Mouse (Mus musculus) C2C12 (cell line): ENCODE data around the gene Prdm1. TPM values are rescaled to one million over a fixed set of nuclear protein-coding genes. Genes with fewer than 3 reads are reported as not detected.

ENCODE experiments used
- H3K27me3 ChIP-seq: one replicate; pipeline ENCODE4 v1.6.1; 2011; ENCODE audit not compliant: control insufficient read depth, insufficient read depth, insufficient read length
- H3K36me3 ChIP-seq: one replicate; pipeline ENCODE4 v1.6.1; 2011; ENCODE audit not compliant: control insufficient read depth, insufficient read depth
- H3K4me3 ChIP-seq: one replicate; pipeline ENCODE4 v1.5.1; 2011; ENCODE audit warnings: mild to moderate bottlenecking, control low read depth; ENCODE audit not compliant: poor library complexity, insufficient read depth, severe bottlenecking
- H3K79me2 ChIP-seq: one replicate; pipeline ENCODE4 v1.6.1; 2011; ENCODE audit not compliant: control insufficient read depth, insufficient read depth
- H3K79me3 ChIP-seq: one replicate; pipeline ENCODE4 v1.6.1; 2011; ENCODE audit warnings: low read depth, control low read depth
- H3ac ChIP-seq: one replicate; pipeline ENCODE3; 2011; ENCODE audit warnings: low read depth; ENCODE audit not compliant: control insufficient read depth, insufficient read length
- CEBPB ChIP-seq: IDR thresholded peaks from one replicate; pipeline ENCODE4 v1.6.1; 2011; ENCODE audit warnings: low read depth, mild to moderate bottlenecking, control low read depth, moderate library complexity
- CTCF ChIP-seq: IDR thresholded peaks from one replicate; pipeline ENCODE4 v1.5.1; 2011; ENCODE audit not compliant: control insufficient read depth, insufficient read depth, insufficient read length
- FOSL1 ChIP-seq: IDR thresholded peaks from one replicate; pipeline ENCODE4 v1.8.0; 2011; ENCODE audit warnings: mild to moderate bottlenecking, low read length; ENCODE audit not compliant: poor library complexity, insufficient read depth, severe bottlenecking
- MAX ChIP-seq: IDR thresholded peaks from one replicate; pipeline ENCODE4 v1.6.1; 2011; ENCODE audit warnings: mild to moderate bottlenecking, control low read depth
- MYOD1 ChIP-seq: IDR thresholded peaks from one replicate; pipeline ENCODE4 v1.6.1; 2011; ENCODE audit warnings: low read depth; ENCODE audit not compliant: control insufficient read depth, insufficient read length
- MYOG ChIP-seq: IDR thresholded peaks from one replicate; pipeline ENCODE4 v1.6.1; 2011; ENCODE audit not compliant: control insufficient read depth, insufficient read length; ENCODE audit errors: extremely low read depth
- USF1 ChIP-seq: IDR thresholded peaks from one replicate; pipeline ENCODE4 v1.6.1; 2011; ENCODE audit warnings: low read depth, mild to moderate bottlenecking, control low read depth, moderate library complexity
- polyA plus RNA-seq: library from polyadenylated mRNA; unstranded; fragments of >200 nt; fragmentation: generic; extraction: Trizol; gene quantifications from one replicate; pipeline ENCODE4 v1.2.1, GENCODE M21; 2012; ENCODE audit warnings: missing spikeins

The Prdm1 gene
- polyA plus RNA-seq, 1 experiment, result 0.02 TPM

GRCm38 (mm10) chr10:44432235-44432634, 96.1 kb downstream of the Prdm1 start:
- Histone ChIP-seq H3K4me3 (no peak overlapping the region), H3ac (no peak overlapping the region), H3K27me3 (no peaks in the 10 kb centered on the region), H3K79me3 (no peaks in the 10 kb centered on the region), H3K36me3 (no peaks in the 10 kb centered on the region), H3K79me2 (no peaks in the 10 kb centered on the region)
- TF ChIP-seq FOSL1, result no peak
- TF ChIP-seq USF1, result no peak
- TF ChIP-seq CEBPB, result no peak
- TF ChIP-seq MYOD1, result no peak
- no peak for TF ChIP-seq CTCF
- no peak for TF ChIP-seq MAX
- no peak for TF ChIP-seq MYOG

GRCm38 (mm10) chr10:44431689-44432088, 96.6 kb downstream of the Prdm1 start:
- H3K36me3 ChIP-seq, result no peaks in the 10 kb centered on the region
- no peaks in the 10 kb centered on the region for H3K27me3 ChIP-seq
- no peak for TF ChIP-seq MYOD1
- no peak for TF ChIP-seq MYOG
- no peak for TF ChIP-seq CTCF
- no peak for TF ChIP-seq MAX
- no peak overlapping the region for H3K4me3 ChIP-seq
- no peaks in the 10 kb centered on the region for H3K79me3 ChIP-seq
- no peak overlapping the region for H3ac ChIP-seq
- no peaks in the 10 kb centered on the region for H3K79me2 ChIP-seq

- H3ac ChIP-seq, result no peak overlapping the region
- no peak overlapping the region for H3K4me3 ChIP-seq
- no peaks in the 10 kb centered on the region for H3K79me3 ChIP-seq
- H3K79me2 ChIP-seq, result no peaks in the 10 kb centered on the region
- TF ChIP-seq MAX, result no peak
- TF ChIP-seq MYOD1, result no peak
- no peak for TF ChIP-seq FOSL1
- no peaks in the 10 kb centered on the region for H3K27me3 ChIP-seq
- H3K36me3 ChIP-seq, result no peaks in the 10 kb centered on the region
These were observed 99.0 kb downstream of the Prdm1 start for GRCm38 (mm10) chr10:44429177-44429888.

GRCm38 (mm10) chr10:44427891-44428361, 100.4 kb downstream of the Prdm1 start:
- H3K79me3 ChIP-seq, result no peaks in the 10 kb centered on the region
- H3K4me3 ChIP-seq, result no peak overlapping the region

GRCm38 (mm10) chr10:44427426-44427825, 100.9 kb downstream of the Prdm1 start:
- Histone ChIP-seq H3K79me3 (no peaks in the 10 kb centered on the region), H3ac (no peak overlapping the region), H3K36me3 (no peaks in the 10 kb centered on the region), H3K4me3 (no peak overlapping the region), H3K79me2 (no peaks in the 10 kb centered on the region), H3K27me3 (no peaks in the 10 kb centered on the region)
- TF ChIP-seq CTCF, result no peak
- TF ChIP-seq FOSL1, result no peak
- TF ChIP-seq USF1, result no peak
- no peak for TF ChIP-seq MYOD1
- no peak for TF ChIP-seq CEBPB
- TF ChIP-seq MYOG, result no peak
- TF ChIP-seq MAX, result no peak

More at GRCm38 (mm10) chr10:44427891-44428361, 100.4 kb downstream of the Prdm1 start:
- Histone ChIP-seq H3ac (no peak overlapping the region), H3K36me3 (no peaks in the 10 kb centered on the region), H3K27me3 (no peaks in the 10 kb centered on the region), H3K79me2 (no peaks in the 10 kb centered on the region)
- TF ChIP-seq USF1 (no peak), CTCF (no peak), MYOG (no peak), FOSL1 (no peak), MYOD1 (no peak), CEBPB (no peak), MAX (no peak)

- Histone ChIP-seq H3K79me3 (no peaks in the 10 kb centered on the region), H3K27me3 (no peaks in the 10 kb centered on the region), H3K36me3 (no peaks in the 10 kb centered on the region), H3ac (no peak overlapping the region), H3K4me3 (no peak overlapping the region), H3K79me2 (no peaks in the 10 kb centered on the region)
- TF ChIP-seq MYOG, result no peak
- no peak for TF ChIP-seq MAX
- no peak for TF ChIP-seq CEBPB
- TF ChIP-seq CTCF, result no peak
- no peak for TF ChIP-seq USF1
- no peak for TF ChIP-seq MYOD1
- TF ChIP-seq FOSL1, result no peak
These were observed 103.3 kb downstream of the Prdm1 start for GRCm38 (mm10) chr10:44425013-44425412.
